Mouse (Mus musculus) spleen, postnatal 10 days (tissue): Measurements from ENCODE around the gene Sh3rf3.

Source experiments
- DNase-seq, 2 experiments: peaks; one replicate each; pipeline ENCODE4 v3.0.0; 2021 to 2022; ENCODE audit warnings: low spot score in 2 of 2

Sh3rf3 gene

GRCm38 (mm10) chr10:58921643-58922188 lies 108.6 kb downstream of the Sh3rf3 start:
- no peak for DNase-seq

GRCm38 (mm10) chr10:58922216-58922829 lies 109.2 kb downstream of the Sh3rf3 start:
- no peak for DNase-seq

- DNase-seq, result no peak
Observed at GRCm38 (mm10) chr10:58922993-58923392, 109.8 kb downstream of the Sh3rf3 start.

- no peak for DNase-seq
Observed at GRCm38 (mm10) chr10:58926578-58926977, 113.4 kb downstream of the Sh3rf3 start.

- DNase-seq, result no peak
Observed at GRCm38 (mm10) chr10:58928952-58929442, 115.8 kb downstream of the Sh3rf3 start.

GRCm38 (mm10) chr10:58932151-58932773 lies 119.1 kb downstream of the Sh3rf3 start:
- DNase-seq, result no peak

GRCm38 (mm10) chr10:58935606-58936005 lies 122.4 kb downstream of the Sh3rf3 start:
- DNase-seq, result no peak

GRCm38 (mm10) chr10:58936441-58936860 lies 123.3 kb downstream of the Sh3rf3 start:
- DNase-seq, result no peak

- DNase-seq, result no peak
Observed at GRCm38 (mm10) chr10:58937521-58937920, 124.4 kb downstream of the Sh3rf3 start.

- no peak for DNase-seq
Observed at GRCm38 (mm10) chr10:58942819-58943218, 129.7 kb downstream of the Sh3rf3 start.

GRCm38 (mm10) chr10:58943661-58944400 lies 130.7 kb downstream of the Sh3rf3 start:
- no peak for DNase-seq

- no peak for DNase-seq
Observed at GRCm38 (mm10) chr10:58944930-58945329, 131.8 kb downstream of the Sh3rf3 start.

- no peak for DNase-seq
Observed at GRCm38 (mm10) chr10:58949770-58950638, 136.8 kb downstream of the Sh3rf3 start.

- DNase-seq, result no peak
Observed at GRCm38 (mm10) chr10:58960193-58960592, 147.0 kb downstream of the Sh3rf3 start.

- no peak for DNase-seq
Observed at GRCm38 (mm10) chr10:58968236-58968635, 155.1 kb downstream of the Sh3rf3 start.

GRCm38 (mm10) chr10:58969351-58969750 lies 156.2 kb downstream of the Sh3rf3 start:
- DNase-seq, result no peak

- DNase-seq, result no peak
Observed at GRCm38 (mm10) chr10:58972115-58972514, 159.0 kb downstream of the Sh3rf3 start.

- DNase-seq, result no peak
Observed at GRCm38 (mm10) chr10:58974138-58974537, 161.0 kb downstream of the Sh3rf3 start.

- no peak for DNase-seq
Observed at GRCm38 (mm10) chr10:58979320-58979959, 166.3 kb downstream of the Sh3rf3 start.

GRCm38 (mm10) chr10:58981674-58982329 lies 168.6 kb downstream of the Sh3rf3 start:
- no peak for DNase-seq
